Mouse (Mus musculus) layer of hippocampus, postnatal 14 days (tissue): ENCODE measurements at regions not wholly inside any gene's neighbourhood (a gene's known extent, or its start where the extent isn't known, plus 50 kb on each side); places are given as distances from the start of the nearest gene placed in this dataset.
A peak's percentile ranks its signal among the peaks of the same experiment; 100 is the strongest.

Experiments
- DNase-seq, 2 experiments: peaks; one replicate each; pipeline ENCODE4 v3.0.0; 2021 to 2022; ENCODE audit warnings: low spot score in 2 of 2, mixed read lengths in 1 of 2

DNA sequence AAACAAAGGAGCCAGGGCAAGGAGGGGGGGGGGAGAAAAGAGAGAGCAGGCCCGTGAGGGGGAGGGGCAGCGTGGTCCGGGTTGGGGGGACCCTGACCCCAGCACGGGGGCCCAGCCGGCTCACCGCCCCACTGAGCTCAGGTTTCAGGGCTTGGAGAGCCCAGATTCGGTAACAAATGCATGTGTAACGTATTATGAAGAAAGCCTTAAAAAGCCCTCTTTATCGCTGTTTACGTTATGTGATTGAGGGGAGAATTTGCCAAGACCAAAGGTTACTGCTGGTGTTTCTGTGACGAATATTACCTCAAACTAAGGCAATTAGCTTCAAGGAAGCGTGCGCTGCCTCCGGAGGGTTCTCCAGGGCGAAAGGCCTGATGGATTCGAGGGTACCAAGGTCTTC, 54.2 kb downstream of the Barx1 start:
- DNase-seq: no peak

DNA sequence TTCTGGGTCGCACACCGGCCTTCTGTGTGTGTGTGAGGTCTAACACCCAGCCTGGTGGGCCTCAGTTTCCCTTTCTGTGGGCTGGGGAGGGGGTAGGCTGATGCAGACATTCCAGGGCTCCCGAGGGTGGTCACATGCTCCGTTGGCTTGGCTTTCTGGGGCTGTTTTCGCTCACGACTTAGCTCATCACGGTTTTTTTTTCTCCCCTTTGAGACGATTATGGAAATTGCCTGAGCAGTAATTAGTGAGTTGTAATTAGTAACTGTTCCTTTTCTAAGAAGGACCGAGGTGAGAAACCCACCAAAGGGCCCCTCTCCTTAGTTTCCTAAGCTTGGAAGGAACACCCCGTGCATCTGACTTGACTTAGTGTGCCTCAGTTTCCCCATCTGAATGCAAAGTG, 54.7 kb downstream of the Barx1 start:
- no peak for DNase-seq

DNA sequence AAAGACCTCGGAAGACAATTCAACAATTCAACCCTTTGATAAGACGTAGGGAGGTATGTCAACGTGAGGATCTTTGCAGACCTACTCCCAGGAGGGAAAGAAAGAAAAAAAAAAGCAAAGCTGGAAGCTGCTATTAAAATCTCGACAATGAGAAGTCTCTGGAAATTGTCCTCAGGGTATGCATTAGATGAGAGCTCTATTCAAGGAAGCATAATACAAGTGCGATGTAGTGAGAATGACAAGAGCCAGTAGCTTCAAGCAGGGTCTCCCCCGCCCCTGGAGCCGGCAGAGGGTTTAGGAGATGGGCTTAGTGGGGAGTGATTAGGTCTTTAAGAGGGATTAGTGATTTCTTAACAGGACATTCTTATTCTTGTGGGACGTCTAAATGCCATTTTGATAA, 60.9 kb downstream of the Barx1 start:
- no peak for DNase-seq

DNA sequence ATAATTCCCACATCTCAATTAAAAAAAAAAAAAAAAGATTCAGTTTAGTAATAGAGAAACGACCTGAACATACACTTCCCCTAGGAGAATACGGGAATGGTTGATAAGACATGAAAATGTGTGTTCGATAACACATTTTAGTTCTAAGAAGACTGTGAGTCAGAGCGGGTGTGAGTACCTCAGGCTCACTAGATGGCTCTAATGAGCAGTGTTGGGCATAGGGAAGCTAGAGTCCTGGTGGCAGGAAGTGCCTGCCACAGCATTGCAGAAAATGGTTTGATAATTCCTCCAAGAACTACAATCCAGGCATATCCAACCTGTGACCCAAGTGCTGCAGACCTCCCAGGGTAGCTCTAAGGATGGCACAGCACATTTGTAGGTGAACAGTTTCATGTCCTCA, 63.6 kb downstream of the Barx1 start:
- DNase-seq: peak in 1 of 2 experiments; percentile 17

DNA sequence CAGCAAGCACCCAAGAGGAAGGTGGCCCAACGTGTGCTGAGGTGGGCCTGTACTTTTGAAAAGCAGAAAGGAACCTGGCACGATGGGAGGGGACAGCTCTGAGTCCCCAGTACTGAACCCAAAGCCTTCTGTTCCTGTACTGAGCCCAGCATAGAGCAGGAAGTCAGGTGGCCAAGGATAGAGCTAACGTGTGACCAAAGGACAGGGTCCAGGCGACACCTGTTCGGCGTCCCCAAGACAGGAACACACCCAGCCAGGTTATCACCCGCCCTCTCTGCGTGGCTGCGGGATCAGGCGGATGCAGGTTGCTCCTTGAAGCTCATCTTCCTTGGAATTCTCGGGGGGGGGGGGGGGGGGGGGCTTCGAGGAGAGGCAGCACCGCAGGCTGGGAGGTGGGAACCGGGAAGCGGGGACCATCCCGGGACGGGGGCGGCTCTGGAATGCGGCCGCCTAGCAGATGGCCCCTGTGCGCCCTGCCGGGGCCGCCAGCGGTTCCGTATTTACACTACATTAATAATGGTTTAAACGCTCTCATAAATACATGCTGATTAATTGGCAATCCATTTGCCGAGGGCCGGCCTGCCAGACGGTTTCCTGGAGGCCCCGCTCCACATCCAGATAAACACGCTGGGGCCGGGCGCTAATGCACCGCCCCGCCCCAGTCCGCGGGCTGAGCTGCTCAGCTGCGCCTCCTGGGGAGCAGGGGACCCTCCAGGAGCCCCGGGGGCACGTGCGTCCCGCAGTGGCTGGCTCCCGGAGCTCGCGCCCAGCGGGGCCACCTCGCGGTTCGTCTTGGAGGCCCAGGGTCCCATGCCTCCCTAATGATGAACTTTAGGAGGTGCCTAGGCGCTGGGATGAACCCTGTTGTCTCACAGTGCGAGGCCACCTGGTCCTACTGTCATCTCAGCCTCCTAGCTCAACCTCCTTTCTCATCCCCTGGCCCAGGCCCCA, 68.5 kb downstream of the Barx1 start:
- DNase-seq: no peak

DNA sequence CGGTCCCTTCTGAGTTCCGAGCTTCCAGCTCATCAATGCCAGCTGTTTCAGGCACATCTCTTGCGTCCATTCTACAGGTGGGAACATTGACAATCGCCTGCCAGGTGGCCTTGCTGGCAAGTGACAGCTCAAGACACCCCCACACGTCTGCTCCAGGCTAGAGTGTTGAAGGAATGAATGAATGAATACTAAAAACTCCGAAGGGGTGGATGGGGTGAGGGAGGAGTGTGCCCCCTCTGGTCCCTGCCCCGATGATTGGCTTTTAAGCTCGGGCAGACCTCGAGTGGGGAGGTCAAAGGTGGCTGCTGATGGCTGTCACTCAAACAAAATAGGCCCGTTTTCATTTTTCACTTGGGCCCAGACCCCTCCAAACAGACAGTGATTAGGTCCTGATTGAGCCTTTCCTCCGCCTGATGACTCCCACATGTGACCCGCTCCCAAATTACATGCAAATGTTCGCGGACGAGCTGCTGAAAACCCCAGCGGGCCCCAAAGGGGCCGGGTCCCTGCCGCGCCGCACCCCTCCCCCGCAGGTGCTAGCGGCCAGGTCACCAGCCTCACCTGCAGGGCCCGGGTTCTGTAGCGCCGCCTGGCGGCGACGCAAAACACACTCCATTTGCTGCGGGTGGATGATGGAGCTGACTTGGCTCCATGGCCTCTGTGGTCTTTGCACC, 69.5 kb downstream of the Barx1 start:
- no peak for DNase-seq

DNA sequence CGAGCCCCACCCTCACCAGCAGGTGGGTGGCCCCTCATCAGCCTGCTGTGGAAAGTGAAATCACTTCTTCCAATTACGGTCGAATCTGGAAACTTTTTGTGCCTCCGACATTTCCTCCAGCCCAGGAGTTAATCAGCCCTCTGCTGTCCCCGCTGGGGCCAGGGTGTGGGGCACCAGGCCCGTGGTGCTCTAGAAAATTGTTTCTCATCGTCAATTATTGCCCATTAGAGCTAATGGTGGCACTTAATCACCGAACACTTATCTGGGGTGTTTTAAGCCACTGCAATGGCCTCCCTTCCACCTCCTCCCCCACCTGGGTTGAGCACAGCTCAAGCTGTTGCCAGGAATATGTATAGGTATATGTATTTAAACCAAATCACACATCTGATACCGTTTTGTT, 72.2 kb downstream of the Barx1 start:
- DNase-seq: no peak

DNA sequence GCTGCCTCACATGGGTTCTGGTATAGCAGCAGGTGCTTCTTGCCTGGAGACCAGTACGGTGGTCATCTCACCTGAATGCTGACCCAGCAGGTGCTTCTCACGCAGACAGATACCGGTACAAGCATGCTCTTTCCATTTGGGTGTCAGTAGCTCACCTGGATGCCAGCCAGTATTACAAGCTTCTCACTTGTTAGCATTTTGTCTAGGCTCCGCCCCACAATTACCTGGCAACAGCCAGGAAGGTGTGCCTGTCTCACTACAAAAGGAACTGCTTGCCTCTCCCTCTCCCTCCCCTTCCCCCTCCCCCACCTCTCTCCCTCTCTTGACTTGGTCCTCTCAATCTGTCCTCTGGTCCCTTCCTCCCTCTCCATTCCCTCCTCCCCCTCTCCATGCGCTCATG, 82.8 kb downstream of the Barx1 start:
- DNase-seq: no peak

DNA sequence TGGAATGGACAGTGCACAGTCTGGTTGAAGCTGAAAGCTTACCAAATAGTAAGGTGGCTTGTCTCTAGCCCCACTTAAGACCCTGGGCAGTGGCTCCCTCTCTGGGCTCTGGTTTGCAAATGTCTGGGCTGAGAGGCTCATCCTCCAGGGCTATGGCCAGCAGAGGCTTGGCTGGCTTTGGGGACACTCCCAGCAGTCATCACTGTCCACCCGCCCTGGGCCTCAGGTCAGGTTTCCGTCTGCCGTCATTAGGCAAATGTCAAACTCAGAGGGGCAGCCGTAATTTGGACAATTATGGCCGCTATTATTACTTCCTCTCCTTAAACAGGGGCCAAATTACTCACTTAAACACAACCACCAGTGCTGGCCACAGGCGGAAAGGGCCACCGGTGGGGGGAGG, 83.5 kb downstream of the Barx1 start:
- no peak for DNase-seq
